Mouse (Mus musculus) skeletal muscle tissue, postnatal 0 days (tissue): ENCODE data around the gene Mnx1. TPM values are rescaled to one million over a fixed set of nuclear protein-coding genes. Genes with fewer than 3 reads are reported as not detected.

Experiments used
- polyA plus RNA-seq: library from polyadenylated mRNA; unstranded; fragments of >200 nt; fragmentation: Nextera tagmentation; extraction: Ambion mirVana; gene quantifications from 2 replicates; pipeline ENCODE4 v1.2.1, GENCODE M21; 2015

Mnx1 gene
- polyA plus RNA-seq: not detected in 2 replicates

GRCm38 (mm10) chr5:29478208-29479197 lies at the start of gene Mnx1:
TSS of gene Mnx1 (minus strand) at chr5:29478470.

GRCm38 (mm10) chr5:29434228-29434871 lies 43.9 kb downstream of the Mnx1 start, which contains the start of gene Nom1:
TSS of gene Nom1 (plus strand) at chr5:29434664.

Other genes starting within 250 kb of the Mnx1 start
- gene Lmbr1, start 100.1 kb downstream of the Mnx1 start, polyA plus RNA-seq: 9.1 and 10.0 TPM in 2 replicates
- 13.3 and 14.9 TPM in 2 replicates for gene Nom1, start 43.8 kb downstream of the Mnx1 start, polyA plus RNA-seq
- gene Ube3c, start 90.8 kb upstream of the Mnx1 start, polyA plus RNA-seq: 14.5 and 16.3 TPM in 2 replicates